Mouse (Mus musculus): Measurements from ENCODE around the gene Ap1ar.

Gene Ap1ar

DNA sequence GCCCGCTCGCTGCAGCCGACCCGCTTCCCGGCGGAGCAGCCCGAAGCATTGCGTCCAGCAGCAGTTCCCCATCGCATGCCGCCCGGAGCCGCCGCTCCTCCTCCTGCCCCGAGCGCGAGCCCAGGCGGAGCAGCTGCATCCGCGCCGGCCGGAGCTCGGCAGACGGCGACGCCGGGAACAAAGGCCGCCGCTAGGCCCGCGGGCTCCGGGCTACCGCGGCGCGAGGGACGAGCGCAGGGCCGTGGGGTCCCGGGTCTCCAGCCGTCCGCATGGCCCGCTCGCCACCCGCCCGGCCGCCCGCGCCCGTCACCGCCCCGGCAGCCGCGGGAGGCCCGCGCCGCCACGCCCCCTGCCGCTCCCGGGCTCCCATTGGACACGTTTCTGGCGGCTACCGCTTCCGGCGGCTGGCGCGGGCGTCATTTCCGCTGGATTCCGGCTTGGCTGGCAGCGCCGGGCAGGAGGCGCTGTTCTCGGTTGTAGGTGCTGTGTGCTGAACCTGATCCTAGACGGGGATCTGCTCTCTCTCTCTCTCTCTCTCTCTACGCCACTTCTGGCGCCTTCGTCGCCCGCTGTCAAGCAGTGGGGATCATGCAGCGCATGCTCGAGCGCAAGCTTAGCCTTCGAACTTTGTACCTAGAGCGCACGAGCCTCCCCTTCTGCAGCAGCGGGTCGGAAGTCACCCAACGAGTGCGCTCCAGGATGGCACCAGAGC is at the start of gene Ap1ar:
Ap1ar (minus strand) TSS at position 370 of the 712 bp plus-strand sequence.
- peak; percentile 97 for DNase-seq (ENCODE audit: low spot score)

DNA sequence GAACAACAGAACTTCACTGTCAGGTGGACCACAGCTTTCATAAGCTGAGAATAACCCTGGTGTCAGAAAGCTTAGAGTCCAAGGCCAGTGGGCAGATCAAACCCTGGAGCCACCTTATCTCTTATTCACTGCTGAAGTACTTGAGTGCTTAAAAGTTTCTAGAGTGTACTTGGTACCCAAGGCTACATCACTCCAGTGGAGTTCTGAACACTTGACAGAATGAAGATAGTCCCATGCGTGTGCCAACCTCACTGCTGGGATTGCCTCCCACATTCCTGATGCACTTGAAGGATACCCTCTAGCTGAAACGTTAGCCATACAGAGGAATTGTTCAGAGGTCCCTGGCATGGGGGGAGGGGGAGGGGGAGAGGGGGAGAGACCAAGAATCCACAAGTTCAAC is 44.4 kb upstream of the Ap1ar start:
- no peak for DNase-seq (ENCODE audit: low spot score)

DNA sequence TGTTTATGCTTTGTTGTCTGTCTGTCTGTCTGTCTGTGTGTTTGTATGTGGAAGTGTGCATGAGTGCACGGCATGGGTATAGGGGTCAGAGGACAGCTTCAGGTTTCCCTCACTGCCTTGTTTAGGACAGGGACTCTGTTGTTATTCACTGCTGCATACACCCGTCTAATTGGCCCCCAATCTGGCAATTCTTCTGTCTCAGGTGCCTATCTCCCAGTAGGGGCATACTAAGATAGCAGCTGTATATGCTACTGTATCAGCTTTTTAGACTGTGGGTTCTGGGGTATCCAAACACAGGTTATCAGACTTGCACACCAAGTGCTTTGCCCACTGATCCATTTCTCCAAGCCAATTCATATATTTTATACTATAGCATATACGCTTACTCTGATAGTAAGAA is 42.6 kb upstream of the Ap1ar start:
- no peak for DNase-seq (ENCODE audit: low spot score)

DNA sequence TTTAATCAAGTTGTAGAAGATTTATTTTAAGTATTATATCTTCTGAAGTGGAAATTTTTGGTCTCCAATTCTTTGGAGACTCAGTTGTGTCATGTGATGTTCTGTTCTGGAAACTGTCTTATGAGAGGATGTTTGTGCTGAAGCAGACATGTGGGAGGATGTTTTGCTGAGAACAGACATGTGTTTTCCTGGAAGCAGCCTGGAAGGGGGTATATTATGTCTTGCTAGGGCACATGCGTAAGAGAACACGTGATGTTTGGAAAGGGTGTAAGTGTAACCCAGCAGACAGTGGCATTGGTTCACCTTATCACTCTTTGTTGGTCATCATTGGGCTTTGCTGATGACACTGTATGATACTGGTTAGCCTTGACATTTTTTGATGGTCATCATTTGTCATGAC is 38.2 kb upstream of the Ap1ar start:
- no peak for DNase-seq (ENCODE audit: low spot score)

DNA sequence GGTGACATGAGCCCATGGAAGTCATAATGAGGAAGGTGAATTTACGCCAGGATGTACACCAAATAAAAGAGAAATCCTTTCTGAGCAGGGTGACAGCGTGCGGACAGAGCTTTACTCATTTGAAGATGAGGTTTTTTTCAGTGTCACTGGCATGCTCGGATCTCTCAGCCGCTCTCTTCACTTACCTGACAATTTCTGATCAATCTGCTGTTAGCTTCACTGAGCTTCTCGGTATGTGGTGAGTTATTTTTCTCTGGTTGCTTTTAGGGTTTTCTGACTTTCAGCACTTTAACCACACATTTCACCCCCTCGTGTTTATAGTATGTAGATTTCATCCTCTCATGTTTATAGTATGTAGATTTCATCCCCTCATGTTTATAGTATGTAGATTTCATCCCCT is 37.7 kb upstream of the Ap1ar start:
- no peak for DNase-seq (ENCODE audit: low spot score)

DNA sequence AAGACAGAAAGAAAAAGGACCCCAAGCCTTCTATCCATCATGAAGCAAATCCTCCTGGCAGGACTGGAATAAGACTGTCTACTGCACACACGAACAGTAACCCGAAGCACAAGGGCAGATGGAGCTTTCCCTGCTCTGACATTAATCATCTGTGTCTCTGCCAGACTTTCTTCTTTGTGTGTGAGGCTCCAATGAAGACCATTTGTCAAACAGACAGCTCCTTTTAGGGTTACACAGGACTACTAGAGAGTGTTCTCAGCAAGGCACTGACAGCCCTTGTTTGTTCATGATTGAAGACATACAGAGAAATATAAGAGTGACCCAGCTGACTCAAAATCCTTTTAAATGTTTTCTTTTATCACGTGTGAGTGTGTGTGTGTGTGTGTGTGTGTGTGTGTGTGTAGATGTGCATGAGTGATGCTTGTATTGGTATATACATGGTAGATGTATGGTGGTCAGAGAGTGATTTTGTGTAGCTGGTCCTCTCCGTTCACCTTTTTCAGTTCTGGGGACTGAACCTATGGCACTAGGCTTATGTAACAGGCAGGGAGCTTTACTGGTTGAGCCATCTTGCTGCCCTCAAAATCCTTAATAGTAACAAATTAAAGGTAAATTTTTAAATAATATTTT is 37.0 kb upstream of the Ap1ar start:
- peak; percentile 16 for DNase-seq (ENCODE audit: low spot score)

DNA sequence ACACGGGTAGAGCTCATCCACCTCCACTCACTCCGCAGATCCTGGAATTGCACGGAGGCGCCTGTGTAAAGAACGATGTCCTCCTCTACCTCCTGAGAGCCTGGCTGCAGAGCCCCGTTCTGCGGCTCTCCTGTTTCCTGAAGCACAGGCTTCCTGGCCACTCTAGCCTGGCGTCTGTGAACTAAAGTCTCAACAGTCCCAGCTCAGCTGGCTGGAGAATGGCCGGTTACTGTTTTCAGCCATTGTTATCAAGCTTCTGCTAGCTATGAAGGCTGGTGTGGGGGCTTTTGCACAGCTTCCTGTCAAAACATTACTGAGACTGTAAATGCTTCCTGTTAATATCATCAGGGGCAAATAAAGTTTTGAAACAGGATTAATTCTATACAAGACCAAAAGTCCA is 34.3 kb upstream of the Ap1ar start:
- DNase-seq (ENCODE audit: low spot score) = no peak

DNA sequence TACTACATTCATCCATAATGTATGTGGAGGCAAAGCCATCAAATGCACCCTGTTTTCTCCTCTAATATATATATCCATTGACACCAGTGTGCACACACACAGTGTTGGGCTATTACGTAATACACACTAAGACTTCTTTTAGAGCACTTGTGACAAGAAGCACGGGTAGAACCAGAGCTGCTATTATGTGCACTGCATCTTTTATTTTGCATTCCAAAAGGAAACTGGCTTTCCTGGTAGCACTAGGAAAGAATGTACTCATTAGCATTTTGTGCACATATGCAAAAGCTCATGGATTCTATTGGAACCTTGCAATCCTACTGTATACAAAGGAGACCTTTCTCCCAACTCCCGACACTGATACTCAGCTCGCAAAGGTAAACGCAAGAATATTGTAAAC is 31.6 kb upstream of the Ap1ar start:
- DNase-seq (ENCODE audit: low spot score) = no peak

DNA sequence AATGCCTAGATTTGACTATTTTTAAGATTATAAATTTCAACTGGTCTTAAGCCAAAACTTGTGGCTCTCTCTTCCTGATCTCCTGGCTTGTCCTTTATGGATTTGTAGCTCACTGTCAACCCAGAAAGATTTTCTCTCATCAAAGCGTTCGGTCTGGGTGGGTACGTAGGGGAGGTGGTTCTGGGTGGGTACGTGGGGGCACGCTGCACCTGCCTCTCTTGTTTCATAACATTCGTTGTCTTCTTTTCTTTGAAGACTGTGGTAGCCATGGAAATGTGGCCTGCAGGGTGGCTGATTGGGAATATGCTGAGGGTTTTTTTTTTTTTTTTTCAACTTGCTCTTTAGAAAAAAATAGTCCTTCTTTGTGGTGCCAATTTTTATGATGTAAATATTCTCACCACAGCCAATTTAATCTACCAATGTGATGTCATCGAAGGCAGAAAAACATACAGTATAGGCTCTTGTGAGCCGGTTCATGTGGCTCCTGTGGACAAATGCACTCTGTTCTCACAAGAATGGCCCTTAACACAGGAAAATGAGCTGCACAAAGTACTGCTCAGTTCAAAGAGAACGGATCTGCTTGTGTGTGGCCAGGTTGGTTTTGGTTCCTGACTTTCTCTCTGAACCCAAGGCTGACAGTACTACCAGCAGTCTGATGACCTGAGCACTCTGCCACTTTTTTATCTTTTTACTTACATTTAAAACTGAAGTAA is 30.9 kb upstream of the Ap1ar start:
- DNase-seq (ENCODE audit: low spot score) = no peak

DNA sequence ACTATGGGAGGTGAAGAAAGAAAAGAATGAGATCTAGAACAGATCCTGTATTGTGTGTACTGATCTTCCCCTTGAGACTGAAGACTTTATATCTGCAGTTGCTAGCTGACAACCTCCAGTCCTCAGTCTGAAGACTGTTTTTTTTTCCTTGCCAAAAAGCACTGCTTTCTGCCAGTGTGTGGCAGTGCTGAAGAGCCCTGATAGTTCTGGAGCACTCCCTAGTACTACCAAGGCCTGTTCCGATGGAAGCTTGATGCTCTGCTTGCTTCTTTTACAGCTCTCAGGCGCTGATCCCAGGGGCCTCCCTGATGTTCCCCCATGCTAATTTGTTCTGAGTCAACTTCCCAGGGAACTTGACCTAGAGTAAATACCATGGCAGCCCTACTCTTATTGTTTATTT is 26.9 kb upstream of the Ap1ar start:
- DNase-seq (ENCODE audit: low spot score) = no peak

DNA sequence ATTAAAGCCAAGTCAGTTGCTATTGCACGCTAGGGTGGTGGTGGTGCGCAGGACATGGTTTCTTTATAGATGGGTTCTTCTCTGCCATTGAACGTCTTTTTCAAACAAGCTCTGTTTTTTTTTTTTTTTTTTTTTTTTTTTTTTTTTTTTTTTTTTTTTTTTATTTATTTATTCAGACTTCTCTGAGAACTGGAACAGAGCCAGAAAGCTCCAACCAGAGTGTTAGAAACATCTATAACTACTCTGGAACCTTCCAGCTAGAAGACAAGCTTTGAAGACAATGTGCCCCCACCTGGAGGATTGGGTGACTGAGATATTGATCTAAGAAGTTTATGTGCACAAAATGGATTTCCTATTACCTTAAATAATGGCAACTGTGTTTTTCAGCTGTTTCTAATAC is 26.2 kb upstream of the Ap1ar start:
- DNase-seq (ENCODE audit: low spot score) = no peak

DNA sequence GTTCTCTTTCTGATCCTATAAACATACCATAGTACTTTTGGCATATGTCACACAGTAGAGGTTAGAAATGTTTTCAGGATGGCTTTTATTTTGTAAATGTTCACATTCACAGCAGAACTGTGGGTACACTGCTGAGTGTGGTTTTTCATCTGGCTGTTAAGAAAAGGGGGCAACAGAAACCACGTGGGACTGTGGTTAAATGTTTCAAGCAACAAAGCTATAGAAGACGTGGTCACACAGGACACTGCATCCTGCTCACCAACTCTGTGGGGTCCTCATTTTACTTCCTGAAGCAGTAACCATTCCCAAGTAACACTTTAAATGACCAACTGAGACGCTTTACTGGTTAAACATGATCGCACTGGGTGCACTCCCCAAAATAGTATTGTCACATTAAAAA is 25.2 kb upstream of the Ap1ar start:
- no peak for DNase-seq (ENCODE audit: low spot score)

DNA sequence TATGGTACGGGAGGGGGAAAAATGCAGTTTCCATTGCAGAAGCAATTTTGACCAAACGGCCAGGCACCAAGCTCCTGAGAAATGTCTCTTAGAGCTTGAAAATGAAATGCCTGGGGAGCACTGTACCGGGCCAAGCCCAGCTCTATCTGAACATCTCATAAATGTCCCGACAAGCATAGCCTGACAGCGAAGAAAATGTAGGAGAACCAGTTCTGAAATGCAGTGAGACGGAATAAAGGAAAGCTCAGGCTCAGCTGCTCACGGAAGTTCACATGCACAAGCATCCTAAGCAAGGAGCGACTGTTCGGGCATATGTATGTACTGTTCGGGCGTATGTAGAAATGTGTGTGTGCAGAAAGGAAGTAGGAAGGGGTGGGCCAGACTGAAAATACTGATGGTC is 24.0 kb upstream of the Ap1ar start:
- DNase-seq (ENCODE audit: low spot score) = no peak

DNA sequence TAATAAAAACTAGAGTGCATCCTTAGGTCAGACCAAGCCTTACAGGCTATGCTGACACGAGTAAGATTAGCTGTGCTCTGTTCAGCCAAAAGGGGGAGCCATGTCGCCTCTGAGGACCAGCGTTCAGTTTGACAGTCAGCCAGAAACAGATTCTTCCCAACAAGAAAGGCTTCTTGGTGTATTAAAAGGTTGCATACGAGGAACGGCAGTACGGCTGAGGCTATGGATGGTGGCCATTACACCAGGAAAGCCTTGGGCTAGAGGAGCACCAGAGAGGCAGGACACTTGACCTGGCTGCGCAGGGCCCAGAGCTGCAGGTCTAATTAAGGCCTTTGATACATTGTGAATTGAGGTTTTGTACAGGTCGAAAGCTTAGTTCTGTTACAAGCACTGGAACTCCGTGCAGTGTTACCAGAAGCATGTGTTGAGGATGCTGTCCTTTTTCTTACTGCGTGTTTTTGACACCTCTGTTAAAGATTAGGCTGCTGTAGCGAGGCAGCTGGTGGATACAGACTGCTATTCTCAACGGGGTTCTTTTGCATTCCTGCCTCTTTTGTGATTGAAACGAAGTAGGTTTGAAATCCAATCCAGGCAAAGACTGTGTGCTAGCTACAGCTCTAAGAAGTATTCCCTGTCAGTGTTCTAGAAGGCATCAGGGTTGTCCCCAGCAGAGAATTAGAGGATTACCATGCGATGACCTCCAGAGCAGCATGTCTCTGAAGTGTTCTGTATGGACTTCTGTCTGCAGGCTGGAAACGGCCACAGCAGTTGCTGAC is 16.3 kb upstream of the Ap1ar start:
- peak; percentile 45 for DNase-seq (ENCODE audit: low spot score)

DNA sequence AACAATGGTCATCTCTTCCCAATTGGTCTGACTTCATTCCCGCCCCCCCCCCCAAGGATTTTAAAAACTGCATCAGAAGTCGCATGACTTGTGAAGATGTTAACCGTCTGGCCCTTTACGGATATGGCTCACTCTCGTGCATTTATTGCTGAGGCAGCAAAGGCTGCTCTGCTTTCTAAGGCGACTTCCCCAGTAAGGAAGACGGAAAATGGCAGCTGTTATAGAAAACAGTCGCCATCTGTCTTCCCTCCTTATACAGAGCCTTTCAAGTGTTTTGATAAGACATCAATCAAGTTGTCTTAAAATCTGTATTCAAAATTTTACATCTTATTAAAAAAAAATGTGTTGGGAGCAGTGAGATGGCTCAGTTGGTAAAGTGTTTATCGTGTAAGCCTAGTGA is 15.4 kb upstream of the Ap1ar start:
- no peak for DNase-seq (ENCODE audit: low spot score)

DNA sequence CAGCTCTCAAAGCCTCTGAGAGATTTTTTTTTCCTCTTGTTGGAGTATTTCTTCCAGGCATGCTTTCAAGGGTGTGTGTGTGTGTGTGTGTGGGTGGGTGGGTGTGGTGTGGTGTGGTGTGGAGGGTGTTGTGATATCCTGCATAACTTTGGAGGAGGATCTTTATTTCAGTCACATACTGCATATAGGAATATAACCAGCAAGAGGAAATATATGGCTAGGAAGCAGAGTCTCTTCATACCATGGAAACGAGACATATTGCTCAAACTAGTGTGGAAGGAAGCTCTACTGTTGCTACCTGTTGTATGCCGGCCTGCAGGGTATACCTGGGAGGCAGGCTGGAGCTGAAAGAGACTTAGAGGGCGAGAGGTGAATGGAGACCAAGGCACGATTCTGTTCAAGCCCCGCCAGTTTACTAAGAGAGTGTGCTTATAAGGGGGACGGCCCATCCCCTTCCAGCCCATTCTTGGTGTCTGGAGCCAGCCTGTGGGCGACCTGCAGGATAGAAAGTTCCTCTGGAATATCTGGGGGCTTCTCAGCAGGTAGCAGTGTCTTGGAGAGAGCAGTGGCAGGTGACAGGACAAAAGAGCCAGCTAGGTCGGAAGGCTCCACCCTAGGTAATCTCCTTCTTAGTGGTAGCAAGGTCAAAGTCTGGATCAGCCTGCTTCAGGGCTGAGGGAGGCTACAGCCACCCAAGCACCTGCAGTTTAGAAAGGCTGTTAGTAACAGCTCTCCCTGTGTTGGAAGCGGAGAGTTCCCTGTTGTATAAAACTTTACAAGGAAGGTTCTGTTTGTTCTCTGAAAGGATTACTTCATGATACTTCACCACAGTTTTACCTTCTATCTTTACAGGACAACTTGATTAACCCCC is 13.7 kb upstream of the Ap1ar start:
- peak; percentile 52 for DNase-seq (ENCODE audit: low spot score)

DNA sequence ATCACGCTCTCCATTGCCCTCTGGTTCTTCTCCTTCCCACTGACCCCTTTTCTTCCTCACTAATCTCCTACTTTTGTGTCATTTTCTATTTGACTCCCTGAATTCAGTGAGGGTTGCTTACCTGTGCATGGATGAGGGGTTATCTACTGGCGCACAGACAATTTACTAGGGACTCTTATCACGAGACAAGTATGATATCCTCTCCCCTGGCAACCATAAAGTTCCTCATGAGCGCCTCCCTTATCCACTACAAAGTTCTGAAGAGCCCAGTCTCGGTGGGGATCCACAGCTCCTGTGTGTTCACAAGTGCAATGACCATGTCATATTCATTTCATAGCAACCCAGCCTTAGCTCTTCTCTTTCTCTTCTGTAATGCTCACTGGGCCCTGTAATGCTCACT is 12.6 kb upstream of the Ap1ar start:
- DNase-seq (ENCODE audit: low spot score) = no peak

DNA sequence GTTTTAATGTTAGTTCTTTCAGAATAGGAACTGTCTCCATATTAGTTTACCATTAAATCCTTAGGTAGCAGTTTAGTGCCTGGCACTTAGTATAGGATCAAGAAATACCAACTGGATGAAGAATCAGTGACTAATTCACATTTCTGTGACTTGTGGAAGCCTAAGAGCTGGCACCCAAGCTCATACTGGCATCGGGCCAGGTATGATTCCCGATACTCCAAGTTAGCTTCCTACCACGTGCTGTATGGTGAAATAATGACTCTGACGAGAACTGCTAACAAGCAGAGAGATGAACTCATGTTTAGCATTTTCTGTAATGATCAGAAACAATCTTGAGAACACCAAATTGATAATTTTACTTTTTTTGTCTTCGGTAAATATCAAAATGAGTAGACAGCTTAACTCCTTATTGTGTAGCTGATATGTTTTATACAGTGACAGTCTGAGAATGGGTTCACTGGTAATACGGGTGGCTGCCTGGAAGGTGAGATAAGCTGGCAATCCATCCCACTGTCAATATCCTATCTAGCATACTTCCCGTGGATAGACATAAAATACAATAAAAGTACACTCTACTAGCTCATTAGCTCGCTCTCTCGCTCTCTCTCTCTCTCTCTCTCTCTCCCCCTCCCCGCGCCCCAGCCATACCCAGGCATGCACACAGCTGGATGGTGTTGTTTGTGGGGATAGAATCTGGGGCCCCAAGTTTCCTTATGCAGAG is 10.9 kb upstream of the Ap1ar start:
- no peak for DNase-seq (ENCODE audit: low spot score)

DNA sequence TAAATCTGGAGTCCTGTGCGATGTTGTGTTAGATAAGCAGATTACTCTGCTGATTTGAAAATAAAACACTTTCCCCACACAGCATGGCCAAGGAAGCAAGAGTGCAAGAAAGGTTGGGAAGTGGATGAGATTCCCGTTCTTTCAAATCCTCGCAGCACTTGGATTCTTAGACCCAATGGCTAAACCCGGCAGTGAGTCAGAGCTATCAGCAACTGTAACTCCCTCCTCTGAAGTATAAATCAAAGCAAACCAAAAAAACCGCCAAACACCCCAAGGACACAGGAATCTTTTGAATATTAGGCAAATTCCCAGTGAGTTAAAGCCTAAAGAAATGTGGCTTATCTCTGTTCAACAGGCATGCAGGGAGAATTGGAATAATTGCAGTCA is 6.6 kb upstream of the Ap1ar start:
- DNase-seq (ENCODE audit: low spot score) = no peak

DNA sequence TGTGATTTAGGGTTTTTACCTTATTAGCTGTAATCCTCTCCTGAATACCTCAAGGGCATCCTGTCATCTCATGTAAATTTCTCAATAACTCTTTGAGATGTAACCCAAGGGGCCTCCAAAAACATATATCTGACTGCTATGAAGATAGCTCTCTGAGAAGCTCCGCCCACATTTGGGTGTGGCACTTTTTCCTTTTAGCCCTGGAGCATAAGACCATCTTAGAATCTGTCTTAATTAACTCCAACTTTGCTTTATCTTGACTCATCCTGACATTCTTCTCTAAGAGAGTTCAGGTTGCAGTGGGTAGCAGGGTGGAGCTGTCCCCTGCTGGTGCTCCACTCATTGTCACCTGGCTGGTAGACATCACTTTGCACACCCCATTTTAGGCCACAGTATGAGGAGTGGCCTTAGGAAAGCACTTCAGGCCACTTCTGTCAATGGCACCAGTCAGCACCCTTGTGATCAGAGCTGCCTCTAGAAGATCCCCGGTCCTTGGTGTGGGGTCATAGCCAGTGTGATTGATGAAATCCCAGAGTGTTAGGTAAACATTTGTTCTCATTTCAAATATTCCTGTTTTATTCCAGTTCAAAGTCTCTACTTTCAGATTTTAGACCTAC is 6.1 kb upstream of the Ap1ar start:
- no peak for DNase-seq (ENCODE audit: low spot score)

DNA sequence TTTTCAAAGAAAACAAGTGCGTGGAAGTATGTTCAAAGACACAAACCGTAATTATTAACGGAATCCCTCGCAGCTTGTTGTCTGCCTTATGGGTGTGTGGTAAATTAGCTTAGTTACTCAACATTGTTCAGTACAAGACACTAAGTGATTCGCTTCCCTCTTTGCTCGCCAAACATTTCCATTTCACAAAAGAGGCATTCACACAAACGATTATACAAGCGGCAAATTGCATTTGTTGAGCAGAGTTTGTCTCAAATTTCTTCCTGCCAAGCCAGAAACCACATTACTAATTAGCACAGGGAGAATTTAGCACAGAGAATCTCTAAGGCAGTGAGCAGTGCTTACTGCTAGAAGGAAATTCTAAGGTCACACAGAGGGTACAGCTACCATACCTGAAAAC is 4.6 kb upstream of the Ap1ar start:
- DNase-seq (ENCODE audit: low spot score) = no peak
